Mouse (Mus musculus) lung, adult 2 months (tissue): ENCODE measurements at regions not wholly inside any gene's neighbourhood (a gene's known extent, or its start where the extent isn't known, plus 50 kb on each side); places are given as distances from the start of the nearest gene placed in this dataset.

Experiments
- DNase-seq: peaks from one replicate; pipeline ENCODE4 v3.0.0; 2022
- H3K4me1 ChIP-seq: fragments of 200-500 bp; 2 replicates; pipeline ENCODE4 v1.6.1; 2011; ENCODE audit warnings: low read length; ENCODE audit not compliant: control insufficient read depth, insufficient read depth
- H3K4me3 ChIP-seq: fragments of 200-500 bp; replicated peaks from 2 replicates; pipeline ENCODE3; 2011; ENCODE audit warnings: low read depth, mild to moderate bottlenecking, control low read depth, low read length; ENCODE audit errors: extremely low read depth
- CTCF ChIP-seq: fragments of 200-500 bp; IDR thresholded peaks from 2 replicates; pipeline ENCODE4 v1.5.1; 2011; ENCODE audit warnings: mild to moderate bottlenecking, low read length, control low read depth; ENCODE audit not compliant: insufficient read depth
- POLR2A ChIP-seq: fragments of 200-500 bp; IDR thresholded peaks from 2 replicates; pipeline ENCODE4 v1.6.1; 2011; ENCODE audit warnings: low read depth, mild to moderate bottlenecking, control low read depth, low read length, borderline replicate concordance; ENCODE audit errors: extremely low read depth
- WGBS: fragments of 180-500 bp; shearing (Covaris S2); methylation state at CpG from one replicate; pipeline ENCODE4 v1.1.7; 2018; 5-methylcytosine and 5-hydroxymethylcytosine counted together

DNA sequence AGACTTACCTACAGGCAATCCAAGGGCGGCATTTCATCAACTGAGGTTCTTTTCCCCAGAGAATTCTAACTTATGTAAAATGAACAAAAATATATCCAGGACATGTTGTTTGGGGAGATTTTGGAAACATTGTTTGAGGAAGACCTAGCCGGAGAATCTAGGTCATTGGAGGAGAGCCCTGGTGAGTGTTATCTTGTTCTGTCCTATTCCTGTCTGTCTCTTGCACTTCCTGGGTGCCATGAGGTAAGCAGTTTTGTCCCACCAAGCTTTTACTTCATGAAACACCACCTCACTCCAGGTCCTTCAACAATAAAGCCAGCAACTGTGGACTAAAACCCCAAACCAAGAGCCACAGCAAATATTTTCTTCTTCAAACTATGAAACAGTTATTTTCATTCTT, 218.5 kb downstream of the Fam49a start:
- no peaks in the 10 kb centered on the region for H3K4me1 ChIP-seq
- TF ChIP-seq CTCF = no peak
- no peak for TF ChIP-seq POLR2A
- 91% methylated on average over 2 of the region's 2 CpGs for WGBS
- DNase-seq = no peak
- H3K4me3 ChIP-seq = no peak overlapping the region

DNA sequence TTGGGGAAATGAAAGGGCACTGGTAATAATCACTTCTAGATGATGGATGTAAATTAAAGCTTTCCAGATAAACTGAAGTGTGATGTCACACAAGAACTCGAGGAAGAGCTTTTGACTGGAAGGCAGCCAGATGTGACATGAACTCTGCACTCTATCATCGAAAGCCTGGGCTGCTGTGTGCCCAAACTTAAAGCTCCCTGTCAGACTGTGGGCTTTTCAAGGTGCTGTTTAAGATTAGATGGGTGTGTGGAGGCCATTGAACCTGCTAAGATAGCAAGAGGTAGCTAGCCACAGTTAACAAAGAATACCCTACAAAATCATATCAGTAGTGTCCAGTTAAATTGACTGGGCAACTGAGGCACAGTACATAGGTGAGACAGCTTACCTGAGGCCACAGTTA, 190.1 kb downstream of the Fam49a start:
- DNase-seq = no peak
- 32% methylated on average over 2 of the region's 2 CpGs for WGBS
- Histone ChIP-seq H3K4me3 (no peak overlapping the region), H3K4me1 (no peaks in the 10 kb centered on the region)
- TF ChIP-seq POLR2A = no peak
- no peak for TF ChIP-seq CTCF

DNA sequence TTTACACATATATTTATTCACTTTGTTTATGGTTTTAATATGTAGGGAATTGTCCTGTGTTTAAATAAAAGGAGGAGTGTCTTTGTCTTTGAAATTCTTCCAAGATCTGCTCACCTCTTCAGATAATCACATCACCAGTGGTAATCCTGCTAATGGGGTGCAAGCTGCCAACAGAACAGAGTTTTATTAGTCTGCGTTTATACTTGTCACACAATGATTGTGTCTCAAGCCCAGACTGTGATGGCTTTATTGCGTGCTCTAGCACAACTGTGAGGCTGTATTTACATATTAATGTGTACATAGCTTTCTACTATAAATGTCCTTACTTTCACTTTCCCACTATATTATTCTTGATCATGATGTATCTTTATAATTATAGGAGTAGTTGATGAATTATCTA, 184.8 kb downstream of the Fam49a start:
- DNase-seq = no peak
- WGBS = 50% methylated on average over 2 of the region's 2 CpGs
- TF ChIP-seq POLR2A (no peak), CTCF (no peak)
- Histone ChIP-seq H3K4me1 (no peaks in the 10 kb centered on the region), H3K4me3 (no peak overlapping the region)

DNA sequence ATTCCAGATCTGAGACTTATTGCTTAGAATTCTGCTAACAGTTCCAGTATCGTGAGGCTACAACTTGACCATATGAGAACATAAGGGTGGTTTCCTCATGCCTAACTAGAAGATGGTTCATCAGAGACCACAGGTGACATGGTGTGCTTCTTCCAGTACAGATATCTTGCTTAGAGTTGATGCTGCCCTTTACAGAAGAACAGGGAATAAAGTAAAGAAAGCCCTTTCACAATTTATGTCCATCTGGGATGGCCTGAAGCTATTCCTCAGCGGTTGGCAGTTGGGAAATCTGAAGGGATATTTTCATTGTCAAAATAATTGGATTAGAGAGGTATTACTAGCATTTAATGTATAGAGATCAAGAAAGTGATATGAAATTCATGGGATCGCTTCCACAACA, 184.3 kb downstream of the Fam49a start:
- DNase-seq = no peak
- TF ChIP-seq POLR2A (no peak), CTCF (no peak)
- H3K4me3 ChIP-seq = no peak overlapping the region
- 89% methylated on average over 3 of the region's 3 CpGs for WGBS
- H3K4me1 ChIP-seq = no peaks in the 10 kb centered on the region

DNA sequence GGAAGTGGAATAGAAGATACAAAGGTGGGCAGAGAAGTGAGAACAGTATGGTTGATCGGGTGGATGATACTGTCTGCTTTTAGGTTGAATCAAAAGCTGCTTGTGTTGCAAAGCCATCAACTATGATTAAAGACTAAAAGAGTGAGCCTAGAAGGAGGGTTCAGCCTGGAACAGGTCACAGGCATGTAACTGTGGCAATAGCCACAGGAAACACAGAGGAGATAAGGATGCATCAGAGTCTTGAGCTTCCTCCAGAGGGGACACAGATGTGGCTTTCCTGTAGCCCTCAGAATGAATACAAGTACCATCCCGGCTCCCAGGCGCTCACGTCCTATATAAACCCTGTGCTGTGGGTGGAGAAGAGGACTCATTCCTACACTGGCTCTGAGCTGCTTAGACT, 180.9 kb downstream of the Fam49a start:
- TF ChIP-seq CTCF (no peak), POLR2A (no peak)
- 66% methylated on average over 4 of the region's 4 CpGs for WGBS
- no peaks in the 10 kb centered on the region for H3K4me1 ChIP-seq
- no peak for DNase-seq
- no peak overlapping the region for H3K4me3 ChIP-seq

DNA sequence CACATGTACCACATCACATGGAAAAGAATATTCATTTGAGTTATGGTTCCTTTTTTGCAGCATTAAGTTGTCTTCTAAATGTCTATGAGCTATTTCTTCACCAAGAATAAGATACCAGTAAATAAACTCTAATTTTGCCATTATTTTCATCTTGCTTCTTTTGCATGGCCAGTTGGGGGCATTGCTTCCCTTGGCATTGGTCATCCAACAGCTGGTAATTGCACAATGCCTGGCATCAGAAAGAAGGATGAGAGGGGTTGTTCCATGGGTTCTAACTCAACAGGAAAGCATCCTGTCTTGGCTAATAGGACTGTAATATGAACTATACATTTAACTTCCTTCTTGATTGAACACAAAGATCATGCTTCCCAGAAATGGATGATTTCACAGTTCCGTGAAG, 174.4 kb downstream of the Fam49a start:
- H3K4me3 ChIP-seq = no peak overlapping the region
- WGBS = 95% methylated on average over 1 of the region's 1 CpGs
- H3K4me1 ChIP-seq = no peaks in the 10 kb centered on the region
- DNase-seq = no peak
- TF ChIP-seq POLR2A (no peak), CTCF (no peak)

DNA sequence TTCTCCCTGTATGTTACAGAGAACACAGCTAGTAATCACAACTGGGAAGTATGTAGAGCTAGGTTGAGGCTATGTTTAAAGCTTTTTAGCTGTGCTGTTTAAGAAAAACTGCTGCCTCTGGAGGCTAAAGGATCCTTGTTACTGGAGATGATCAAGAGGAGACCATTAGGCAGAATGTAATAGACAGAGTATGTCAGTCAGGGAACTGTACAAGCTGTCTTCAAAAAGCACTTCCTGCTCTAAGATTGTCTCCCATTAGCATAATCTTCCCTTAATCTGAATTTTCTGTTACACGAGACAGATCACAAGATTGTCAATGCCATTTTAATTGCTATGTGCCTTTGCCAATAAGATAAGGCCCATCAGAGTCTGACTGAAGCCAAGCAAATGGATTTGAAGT, 170.7 kb downstream of the Fam49a start:
- Histone ChIP-seq H3K4me3 (no peak overlapping the region), H3K4me1 (no peaks in the 10 kb centered on the region)
- DNase-seq = no peak
- WGBS = 66% methylated on average over 1 of the region's 1 CpGs
- TF ChIP-seq POLR2A = no peak
- TF ChIP-seq CTCF = no peak
